Mouse (Mus musculus) 3T3-L1 (cell line): ENCODE results near the gene Hist1h1a.
"Not testable (repeated sequence)": the region's sequence is repeated elsewhere in the genome, so short reads cannot be mapped to it uniquely, and the experiment has no call there.

Experiments
- DNase-seq: peaks from one replicate; pipeline ENCODE4 v3.0.0-alpha.2; 2015; ENCODE audit warnings: low read depth, low spot score

Hist1h1a gene

DNA sequence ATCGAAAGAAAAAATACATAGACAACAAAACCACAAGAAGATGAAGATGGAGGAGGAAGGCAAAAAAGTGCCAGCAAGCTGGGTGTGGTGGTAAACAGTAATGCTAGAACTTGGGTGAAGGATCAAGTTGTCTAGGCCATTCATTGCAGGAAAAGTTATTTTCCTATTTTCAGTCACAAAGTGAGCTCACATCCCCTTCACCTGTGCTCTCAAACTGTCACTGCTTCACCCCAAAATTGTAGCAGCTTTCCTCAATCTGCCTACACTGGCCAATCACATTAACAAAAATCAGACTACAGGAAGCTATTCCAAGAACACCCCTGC is 3.6 kb upstream of the Hist1h1a start:
- DNase-seq = no peak

DNA sequence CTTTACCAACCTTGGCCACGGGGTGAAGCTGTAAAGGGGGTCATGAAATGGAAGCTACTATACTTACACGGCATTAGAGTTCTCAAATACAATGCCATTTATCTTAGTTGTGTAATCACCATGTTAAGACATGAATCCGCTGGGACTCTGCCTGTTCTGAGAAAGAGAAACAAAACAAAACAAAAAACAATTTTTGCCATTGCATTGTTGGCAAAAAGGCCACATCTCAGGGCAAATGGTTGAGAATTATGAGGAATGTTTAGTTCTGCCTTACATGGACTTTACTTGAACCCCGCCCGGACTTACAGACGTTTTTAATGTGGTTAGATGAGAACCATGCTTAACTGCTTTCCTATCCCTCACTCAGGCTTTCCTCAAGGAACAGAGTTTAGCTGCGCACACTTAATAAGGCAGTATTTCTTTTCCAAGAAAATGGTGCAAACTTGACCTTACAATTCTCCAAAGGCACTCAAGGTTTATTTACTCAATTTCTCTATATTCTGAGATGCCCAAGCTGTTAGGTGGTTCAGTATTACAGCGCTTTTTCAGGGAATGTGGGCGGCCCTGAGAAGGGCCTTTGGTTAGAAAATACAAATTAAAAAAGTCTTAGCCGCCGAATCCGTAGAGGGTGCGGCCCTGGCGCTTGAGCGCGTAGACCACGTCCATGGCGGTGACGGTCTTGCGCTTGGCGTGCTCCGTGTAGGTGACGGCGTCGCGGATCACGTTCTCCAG is 3.1 kb upstream of the Hist1h1a start:
- DNase-seq = peak; percentile 81

DNA sequence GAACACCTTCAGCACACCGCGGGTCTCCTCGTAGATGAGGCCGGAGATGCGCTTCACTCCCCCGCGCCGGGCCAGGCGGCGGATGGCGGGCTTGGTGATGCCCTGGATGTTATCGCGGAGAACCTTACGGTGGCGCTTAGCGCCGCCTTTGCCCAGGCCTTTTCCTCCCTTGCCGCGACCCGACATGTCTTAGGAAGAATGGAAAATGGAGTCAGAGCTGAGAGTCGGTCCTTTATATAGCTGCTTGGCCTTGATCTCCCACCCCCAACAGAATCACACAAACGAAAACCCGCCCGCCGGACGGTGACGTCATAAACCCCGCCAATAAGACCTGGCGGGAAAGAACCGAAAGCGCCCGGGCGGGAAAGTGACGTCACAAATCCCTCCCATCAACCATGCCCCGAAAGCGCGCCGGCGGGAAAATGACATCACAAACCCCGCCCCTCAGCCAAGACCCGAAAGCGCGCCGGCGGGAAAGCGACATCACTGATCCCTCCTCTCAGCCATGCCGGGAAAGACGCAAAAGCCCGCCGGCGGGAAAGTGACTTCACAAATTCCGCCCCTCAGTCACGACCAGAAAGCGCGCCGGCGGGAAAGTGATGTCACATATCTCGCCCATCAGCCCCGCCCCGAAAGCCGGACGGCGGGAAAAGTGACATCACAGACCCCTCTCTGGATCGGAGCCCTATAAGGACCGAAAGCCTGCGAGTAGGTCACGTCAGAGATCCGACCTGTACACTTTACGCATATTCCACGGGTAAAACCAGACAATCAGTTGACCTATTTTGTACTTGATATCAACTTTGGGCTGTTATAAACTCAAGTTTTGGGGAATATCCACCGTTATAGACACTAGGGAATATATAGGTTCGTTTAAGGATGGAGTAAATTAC is 2.2 kb upstream of the Hist1h1a start, which contains the start of gene Hist1h4a:
TSS of gene Hist1h4a (minus strand) at position 259 of the 893 bp plus-strand sequence.
- DNase-seq = peak; percentile 95

DNA sequence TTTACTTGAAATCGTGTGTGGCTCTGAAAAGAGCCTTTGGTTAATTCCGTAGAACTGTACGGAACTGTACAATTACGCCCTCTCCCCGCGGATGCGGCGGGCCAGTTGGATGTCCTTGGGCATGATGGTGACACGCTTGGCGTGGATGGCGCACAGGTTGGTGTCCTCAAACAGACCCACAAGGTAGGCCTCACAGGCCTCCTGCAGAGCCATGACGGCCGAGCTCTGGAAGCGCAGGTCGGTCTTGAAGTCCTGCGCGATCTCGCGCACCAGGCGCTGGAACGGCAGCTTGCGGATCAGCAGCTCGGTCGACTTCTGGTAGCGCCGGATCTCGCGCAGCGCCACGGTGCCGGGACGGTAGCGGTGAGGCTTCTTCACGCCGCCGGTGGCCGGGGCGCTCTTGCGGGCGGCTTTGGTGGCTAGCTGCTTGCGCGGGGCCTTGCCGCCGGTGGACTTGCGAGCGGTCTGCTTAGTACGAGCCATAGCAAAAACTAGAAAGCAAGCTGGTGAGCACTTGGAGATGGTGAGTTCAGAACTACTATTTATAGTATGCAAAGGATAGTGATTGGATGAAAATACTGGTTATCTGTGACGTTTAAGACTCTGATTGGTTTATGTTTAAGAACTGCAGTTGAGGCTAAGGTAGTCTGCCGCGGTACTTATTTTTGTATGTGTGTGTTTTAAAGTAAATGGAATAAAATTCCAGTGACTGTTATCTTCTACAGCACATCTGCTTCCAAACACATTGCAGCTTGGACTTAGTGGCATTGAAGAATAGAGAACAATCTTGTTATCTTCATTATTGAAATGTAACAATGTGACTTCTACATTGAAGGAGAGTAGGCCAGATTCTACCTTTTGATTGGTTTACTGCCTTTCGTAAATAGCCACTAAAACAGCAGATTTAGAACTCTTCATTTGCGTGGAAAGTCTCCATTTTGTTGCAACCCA is 1.3 kb upstream of the Hist1h1a start, which contains the start of gene Hist1h3a:
TSS of gene Hist1h3a (minus strand) at position 516 of the 951 bp plus-strand sequence.
- peak; percentile 85 for DNase-seq

DNA sequence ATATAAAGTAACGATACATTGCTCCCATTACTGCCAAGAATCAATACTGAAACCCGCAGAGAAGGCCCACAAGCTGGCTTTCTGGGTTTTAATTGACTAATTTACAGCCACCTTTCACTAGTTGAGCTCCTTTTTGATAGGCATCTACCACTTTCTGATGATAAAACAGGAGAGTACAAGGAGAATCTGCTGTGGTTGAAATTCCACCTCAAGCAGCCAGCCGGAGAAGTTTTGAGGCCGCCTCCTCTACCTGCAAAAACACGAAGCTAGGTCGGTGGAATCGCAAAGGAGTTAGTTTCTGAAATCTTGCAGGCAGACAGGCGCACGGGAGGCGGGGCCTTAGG is 252 bp upstream of the Hist1h1a start:
- DNase-seq = no peak

DNA sequence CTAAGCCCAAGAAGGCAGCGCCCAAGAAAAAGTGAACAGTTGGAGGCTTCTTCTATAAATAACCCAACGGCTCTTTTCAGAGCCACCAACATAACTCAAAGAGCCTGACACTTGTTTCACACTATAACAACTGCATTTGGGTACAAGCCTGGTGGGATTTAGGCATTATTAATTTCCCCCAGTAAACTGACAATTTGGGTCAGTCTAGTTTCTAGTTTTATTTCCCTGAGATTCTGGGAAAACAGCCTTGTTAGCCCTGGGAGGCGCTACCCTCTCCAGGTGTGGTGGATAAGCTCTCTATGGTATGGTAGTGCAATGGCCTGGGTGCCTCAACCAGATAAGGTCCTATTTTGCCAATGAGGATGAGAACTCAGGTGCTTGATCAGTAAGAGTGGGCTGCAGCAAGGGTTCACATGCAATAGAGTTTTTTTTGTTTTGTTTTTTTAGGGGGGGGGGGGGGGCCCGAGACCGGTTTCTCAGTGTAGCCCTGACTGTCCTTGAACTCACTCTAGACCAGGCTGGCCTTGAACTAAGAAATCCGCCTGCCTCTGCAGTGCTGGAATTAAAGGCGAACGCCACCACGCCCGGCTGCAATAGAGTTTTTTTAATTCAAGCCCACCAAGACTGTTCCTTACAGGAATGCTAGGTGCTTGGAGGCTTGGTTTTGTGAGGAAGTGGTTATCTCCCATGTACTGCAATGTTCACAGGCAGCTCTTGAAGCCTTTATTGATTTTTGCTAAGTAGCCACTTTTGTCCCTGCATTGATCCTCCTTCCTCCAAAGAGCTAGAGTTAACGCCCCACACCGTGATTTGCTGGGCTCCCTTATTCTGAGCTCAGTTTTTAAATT is 1.1 kb downstream of the Hist1h1a start:
- no peak for DNase-seq

DNA sequence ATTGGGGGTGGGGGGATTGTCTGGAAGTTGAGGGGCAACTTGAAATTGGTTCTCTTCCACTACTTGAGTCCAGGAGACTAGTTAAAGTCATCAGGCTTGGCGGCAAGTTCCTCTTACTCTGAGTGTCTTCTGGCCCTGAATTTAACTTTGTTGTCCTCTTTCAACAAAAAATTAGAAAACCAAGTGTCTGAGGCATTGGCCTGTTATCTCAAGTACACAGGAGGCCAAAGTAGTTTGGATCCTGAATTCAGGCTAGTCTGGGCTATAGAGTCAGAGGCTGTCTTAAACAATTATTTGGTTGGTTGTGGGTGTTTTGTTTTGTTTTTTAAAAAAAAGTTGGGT is 1.7 kb downstream of the Hist1h1a start:
- DNase-seq = no peak

DNA sequence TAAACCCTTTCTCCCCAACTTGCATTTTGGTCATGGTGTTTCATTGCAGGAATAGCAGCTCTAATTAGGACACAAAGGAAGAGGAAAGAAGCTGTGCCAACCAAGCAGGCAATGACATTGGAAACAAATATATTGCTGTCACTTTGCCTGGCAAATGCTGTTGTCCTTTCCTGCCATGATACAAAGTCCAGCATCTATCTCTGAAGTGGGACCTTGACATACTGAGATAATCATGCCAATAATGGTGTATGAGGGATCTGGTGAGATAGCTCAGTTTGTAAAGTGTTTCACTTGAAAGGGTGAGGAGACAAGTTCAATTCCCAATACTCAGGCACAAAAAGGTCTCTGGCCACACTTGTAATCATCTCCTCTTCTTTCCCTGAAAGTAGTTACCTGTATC is 3.3 kb downstream of the Hist1h1a start:
- DNase-seq = no peak

DNA sequence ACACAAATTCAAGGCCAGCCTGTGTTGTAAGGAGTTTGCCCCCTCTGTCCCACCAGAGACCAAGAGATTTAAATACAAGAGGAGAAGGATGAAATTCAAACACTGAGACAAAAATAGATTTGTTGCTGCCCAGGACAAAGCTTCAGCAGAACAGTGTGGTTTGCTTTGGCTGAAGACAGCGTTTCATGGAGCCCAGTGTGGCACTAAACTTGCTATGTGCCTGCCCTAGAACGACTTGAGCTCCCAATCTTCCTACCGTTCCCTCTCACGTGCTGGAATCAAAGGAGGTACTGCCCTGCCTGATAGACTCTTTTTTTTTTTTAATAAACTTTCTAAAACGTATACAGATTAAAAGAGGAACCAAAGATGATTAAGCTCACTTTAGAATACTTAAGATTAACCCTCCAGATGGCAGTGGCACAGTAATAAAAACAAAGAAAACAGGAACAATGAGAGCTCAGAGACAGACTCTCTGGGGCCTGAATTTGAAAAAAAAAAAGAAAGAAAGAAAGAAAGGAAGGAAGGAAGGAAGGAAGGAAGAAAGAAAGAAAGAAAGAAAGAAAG is 5.5 kb downstream of the Hist1h1a start:
- DNase-seq = no peak

DNA sequence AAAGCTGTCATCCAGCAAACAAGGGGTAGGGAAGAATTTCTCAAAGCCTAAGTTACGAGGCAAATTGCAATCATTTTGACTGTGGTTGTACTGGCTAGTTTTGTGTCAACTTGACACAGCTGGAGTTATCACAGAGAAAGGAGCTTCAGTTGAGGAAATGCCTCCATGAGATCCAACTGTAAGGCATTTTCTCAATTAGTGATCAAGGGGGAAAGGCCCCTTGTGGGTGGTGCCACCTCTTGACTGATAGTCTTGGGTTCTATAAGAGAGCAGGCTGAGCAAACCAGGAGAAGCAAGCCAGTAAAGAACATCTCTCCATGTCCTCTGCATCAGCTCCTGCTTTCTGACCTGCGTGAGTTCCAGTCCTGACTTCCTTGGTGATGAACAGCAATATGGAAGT is 6.1 kb downstream of the Hist1h1a start, which contains the start of gene Trim38:
TSS of gene Trim38 (plus strand) at position 301 of the 400 bp plus-strand sequence.
- not testable (repeated sequence) for DNase-seq

DNA sequence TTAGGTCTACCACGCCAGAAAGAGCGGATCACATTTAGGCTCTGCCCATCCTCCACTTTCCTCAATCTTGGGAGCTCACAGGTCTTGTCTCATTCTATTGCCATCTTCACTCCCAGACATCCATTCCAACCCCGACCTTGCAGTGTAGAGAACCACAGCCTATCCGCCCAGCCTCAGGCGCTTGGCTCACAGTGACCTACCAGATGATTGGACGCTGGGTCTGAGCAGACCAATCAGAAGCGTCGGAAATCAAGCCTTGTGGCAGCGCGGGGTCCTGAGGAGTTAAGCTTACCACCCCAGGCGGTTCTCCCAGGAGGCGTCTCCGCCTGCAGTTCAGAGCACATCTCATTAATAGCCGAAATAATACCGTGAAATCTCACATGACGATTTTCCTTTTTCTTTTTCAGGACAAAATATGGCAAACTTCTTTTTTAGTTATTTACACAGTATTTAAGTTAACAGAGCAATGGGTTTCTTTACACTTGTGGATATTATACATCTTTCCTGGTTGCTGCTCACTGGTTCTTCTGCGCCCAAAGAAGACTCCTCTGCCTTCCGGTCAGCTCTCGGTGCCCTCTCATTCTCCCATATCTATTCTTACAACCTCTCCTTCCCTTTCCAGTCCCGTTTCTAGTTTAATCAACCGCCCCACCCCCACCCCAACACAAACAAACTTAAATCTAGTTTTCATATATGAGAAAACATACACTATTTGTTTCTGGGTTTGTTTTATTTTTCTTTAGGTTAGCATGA is 9.3 kb downstream of the Hist1h1a start:
- no peak for DNase-seq

DNA sequence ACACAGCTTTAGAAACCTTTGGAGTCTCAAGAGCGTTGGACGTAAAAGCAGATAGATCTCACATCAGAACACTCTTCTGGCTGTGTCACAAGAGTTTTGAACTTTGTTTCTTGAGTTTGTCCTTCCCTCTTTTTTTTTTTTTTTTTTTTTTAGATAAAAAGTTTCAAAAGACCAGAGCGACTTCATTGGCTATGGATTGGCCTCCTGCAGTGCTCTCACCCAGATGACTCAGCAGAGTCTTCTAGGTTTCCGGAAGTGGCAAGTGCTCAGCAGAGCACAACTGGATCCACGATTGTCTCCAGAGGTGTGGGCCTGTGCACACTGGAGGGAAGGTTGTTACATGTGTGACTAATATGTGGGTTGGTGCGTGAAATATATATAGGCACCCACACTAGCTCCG is 14.9 kb downstream of the Hist1h1a start:
- no peak for DNase-seq

DNA sequence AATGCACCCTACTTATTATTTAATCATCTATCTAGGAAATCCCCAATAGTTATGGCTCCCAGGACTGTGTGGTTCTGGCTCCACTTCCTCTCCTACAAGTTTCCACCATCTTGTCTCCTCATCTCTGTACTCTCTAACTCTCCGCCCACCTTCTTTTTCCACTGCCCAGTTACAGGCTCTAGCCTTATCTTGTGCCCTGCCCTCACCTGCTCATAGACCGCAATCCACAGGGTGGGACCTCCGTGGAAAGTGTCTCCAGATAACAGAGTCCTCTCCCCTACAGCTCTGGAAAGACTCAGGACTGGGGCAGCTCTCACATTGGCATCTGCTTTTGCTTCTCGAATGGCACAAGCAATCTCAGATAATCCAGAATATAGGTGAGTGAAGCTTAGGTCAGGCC is 15.6 kb downstream of the Hist1h1a start:
- DNase-seq = no peak

DNA sequence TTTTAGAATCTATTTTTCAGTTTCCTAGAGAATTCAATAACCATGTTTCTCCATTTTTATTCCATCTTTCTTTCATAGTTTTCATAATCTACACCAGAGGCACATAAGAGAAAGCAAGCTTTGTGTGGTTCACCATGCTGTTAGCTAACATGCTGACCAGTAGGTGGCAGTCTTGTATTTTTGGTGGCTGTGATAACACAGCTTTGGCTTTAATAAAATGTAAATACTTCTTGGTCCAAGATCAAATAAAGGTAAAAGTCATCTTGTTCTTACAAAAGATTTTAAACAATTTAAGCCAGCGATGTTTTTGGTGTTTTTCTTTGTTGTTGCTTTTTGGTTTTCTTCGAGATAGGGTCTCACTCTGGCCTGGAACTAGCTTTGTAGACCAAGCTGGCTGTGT is 29.1 kb downstream of the Hist1h1a start:
- peak; percentile 79 for DNase-seq

DNA sequence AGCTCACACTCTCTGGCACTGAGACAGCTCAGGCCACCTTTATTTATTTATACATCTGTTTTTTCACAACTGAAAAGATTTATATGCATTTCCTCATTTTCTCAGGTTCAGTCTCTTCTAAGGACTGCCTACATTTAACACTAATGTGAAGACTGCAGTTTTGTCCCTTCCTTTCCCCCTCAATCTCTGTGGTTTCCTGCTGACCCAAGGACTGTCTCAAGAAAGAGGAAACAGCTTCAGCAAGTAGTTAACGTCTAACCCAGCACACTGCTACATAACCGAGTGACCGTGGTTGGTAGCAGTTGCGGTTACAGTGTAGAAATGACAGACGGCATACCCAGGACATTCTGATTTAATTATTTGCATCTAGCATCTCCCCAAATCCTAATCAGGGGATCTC is 35.9 kb downstream of the Hist1h1a start:
- no peak for DNase-seq

DNA sequence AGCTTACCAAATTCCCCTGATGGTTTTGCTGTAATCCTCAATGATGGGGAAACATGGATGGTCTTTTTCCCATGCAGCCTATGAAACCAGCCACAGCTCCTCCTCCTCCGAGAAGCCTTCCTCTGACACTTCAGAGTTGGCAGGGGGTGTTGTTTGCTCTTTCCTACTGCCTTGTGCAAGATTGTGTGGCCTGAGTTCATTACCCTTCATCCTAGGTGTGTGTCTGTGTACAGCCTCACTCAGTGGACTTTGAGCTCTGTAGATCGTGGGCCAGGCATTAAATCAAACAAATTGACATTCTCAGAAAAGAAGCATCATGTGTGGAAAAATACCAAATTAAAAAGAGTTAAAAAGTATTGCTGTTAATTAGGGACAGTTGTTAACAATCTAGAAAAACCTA is 41.1 kb downstream of the Hist1h1a start:
- DNase-seq = no peak

DNA sequence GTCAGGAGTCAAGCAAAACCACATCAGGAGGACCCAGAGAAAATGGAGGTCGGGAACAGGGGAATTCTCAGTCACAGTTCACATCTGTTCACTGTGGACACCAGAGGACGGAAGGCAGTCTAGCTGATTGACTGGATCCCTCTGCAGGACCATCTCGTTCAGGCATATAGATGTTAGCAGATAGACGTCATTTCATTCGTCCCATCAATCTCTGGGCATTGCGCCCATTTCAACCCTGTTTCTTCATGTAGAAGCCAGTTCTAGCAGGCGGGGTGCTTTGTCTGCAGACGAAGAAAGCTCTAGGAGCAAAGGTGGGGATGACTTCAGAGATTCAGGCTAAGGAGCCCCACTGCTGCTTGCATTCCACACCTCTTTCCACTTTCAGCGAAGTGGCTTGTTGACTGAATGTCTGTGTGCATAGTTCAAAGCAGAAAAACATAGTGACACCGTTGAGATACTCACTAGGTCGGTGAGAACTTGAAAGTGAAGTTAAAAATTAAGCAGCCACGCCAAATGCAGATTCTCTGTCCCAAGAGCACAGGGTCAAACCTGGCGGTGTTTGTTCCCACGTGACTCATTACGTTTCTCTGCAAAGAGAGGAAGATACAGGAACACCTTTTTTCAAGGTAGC is 43.1 kb downstream of the Hist1h1a start, which contains the start of gene Slc17a2:
TSS of gene Slc17a2 (plus strand) at position 572 of the 631 bp plus-strand sequence.
- DNase-seq = no peak
